Mouse (Mus musculus): Measurements from ENCODE around the gene Def8. TPM values are rescaled to one million over a fixed set of nuclear protein-coding genes. Genes with fewer than 3 reads are reported as not detected.

The Def8 gene
- polyA plus RNA-seq, 1 experiment from 2014 or later: 33.4 TPM

GRCm38 (mm10) chr8:123441788-123442187, 18.5 kb downstream of the Def8 start:
- Histone ChIP-seq H3K4me1 (replicated peaks; ENCODE audit: insufficient read depth, low read length) (peaks cover 8% of the 10 kb centered on the region; the same call in 1 of the 2 replicates), H3K4me3 (replicated peaks; ENCODE audit: low read depth, low read length) (no peak overlapping the region), H3K9ac (ENCODE audit: low read depth, low read length) (no peak overlapping the region), H3K9me3 (replicated peaks; ENCODE audit: low read length) (no peaks in the 10 kb centered on the region), H3K27ac (no peak overlapping the region), H3K4me2 (ENCODE audit: low read length) (no peak overlapping the region), H3K27me3 (ENCODE audit: insufficient read depth, low read length) (no peaks in the 10 kb centered on the region), H3K36me3 (ENCODE audit: insufficient read depth, low read length) (0 out of 2 replicates have a peak, but pooled peaks cover under 1% of the 10 kb centered on the region)
- DNase-seq (ENCODE audit: low spot score): no peak
- no peak for ATAC-seq (replicated peaks; ENCODE audit: low FRiP score, low read depth)
- TF ChIP-seq CTCF (IDR thresholded peaks at IDR 0.05; ENCODE audit: low read depth): no peak
- 93% methylated on average over 2 of the region's 2 CpGs for WGBS

- Histone ChIP-seq H3K9me3 (replicated peaks; ENCODE audit: low read length) (no peaks in the 10 kb centered on the region), H3K27me3 (ENCODE audit: insufficient read depth, low read length) (no peaks in the 10 kb centered on the region), H3K4me1 (replicated peaks; ENCODE audit: insufficient read depth, low read length) (peaks cover 8% of the 10 kb centered on the region; the same call in 1 of the 2 replicates), H3K4me3 (replicated peaks; ENCODE audit: low read depth, low read length) (no peak overlapping the region), H3K9ac (ENCODE audit: low read depth, low read length) (no peak overlapping the region), H3K27ac (no peak overlapping the region), H3K36me3 (ENCODE audit: insufficient read depth, low read length) (0 out of 2 replicates have a peak, but pooled peaks cover 3% of the 10 kb centered on the region), H3K4me2 (ENCODE audit: low read length) (peak overlapping the region; percentile 74; the same call in 1 of the 2 replicates)
- 89% methylated on average over 5 of the region's 5 CpGs for WGBS
- TF ChIP-seq CTCF (IDR thresholded peaks at IDR 0.05; ENCODE audit: low read depth): no peak
- ATAC-seq (replicated peaks; ENCODE audit: low FRiP score, low read depth): no peak
- DNase-seq (ENCODE audit: low spot score): no peak
Measured at GRCm38 (mm10) chr8:123442351-123442750, 19.0 kb downstream of the Def8 start.

GRCm38 (mm10) chr8:123442871-123443575, 19.7 kb downstream of the Def8 start:
- H3K27ac ChIP-seq: peak overlapping the region; percentile 60
- under 1% methylated on average over 41 of the region's 41 CpGs for WGBS

GRCm38 (mm10) chr8:123443576-123443921, 20.2 kb downstream of the Def8 start:
- Histone ChIP-seq H3K4me1 (replicated peaks; ENCODE audit: insufficient read depth, low read length) (peaks cover 8% of the 10 kb centered on the region; the same call in 1 of the 2 replicates), H3K9ac (ENCODE audit: low read depth, low read length) (peak overlapping the region; percentile 72), H3K9me3 (replicated peaks; ENCODE audit: low read length) (no peaks in the 10 kb centered on the region), H3K4me3 (replicated peaks; ENCODE audit: low read depth, low read length) (peak overlapping the region; percentile 55), H3K27me3 (ENCODE audit: insufficient read depth, low read length) (no peaks in the 10 kb centered on the region), H3K27ac (peak overlapping the region; percentile 60), H3K4me2 (ENCODE audit: low read length) (peak overlapping the region; percentile 74), H3K36me3 (ENCODE audit: insufficient read depth, low read length) (0 out of 2 replicates have a peak, but pooled peaks cover 3% of the 10 kb centered on the region)
- ATAC-seq (replicated peaks; ENCODE audit: low FRiP score, low read depth): peak; percentile 50
- 19% methylated on average over 4 of the region's 4 CpGs for WGBS
- TF ChIP-seq CTCF (IDR thresholded peaks at IDR 0.05; ENCODE audit: low read depth): no peak
- peak; percentile 44 for DNase-seq (ENCODE audit: low spot score)

More at GRCm38 (mm10) chr8:123442871-123443575, 19.7 kb downstream of the Def8 start:
- ATAC-seq (replicated peaks; ENCODE audit: low FRiP score, low read depth) (peak; percentile 92), DNase-seq (ENCODE audit: low spot score) (peak; percentile 91)
- H3K27me3 ChIP-seq (ENCODE audit: insufficient read depth, low read length): no peaks in the 10 kb centered on the region
- peak; percentile 76 for TF ChIP-seq CTCF (IDR thresholded peaks at IDR 0.05; ENCODE audit: low read depth)
- peak overlapping the region; percentile 55 for H3K4me3 ChIP-seq (replicated peaks; ENCODE audit: low read depth, low read length)
- peak overlapping the region; percentile 72 for H3K9ac ChIP-seq (ENCODE audit: low read depth, low read length)
- H3K4me1 ChIP-seq (replicated peaks; ENCODE audit: insufficient read depth, low read length): peaks cover 8% of the 10 kb centered on the region; the same call in 1 of the 2 replicates
- H3K4me2 ChIP-seq (ENCODE audit: low read length): peak overlapping the region; percentile 74
- 0 out of 2 replicates have a peak, but pooled peaks cover 3% of the 10 kb centered on the region for H3K36me3 ChIP-seq (ENCODE audit: insufficient read depth, low read length)
- no peaks in the 10 kb centered on the region for H3K9me3 ChIP-seq (replicated peaks; ENCODE audit: low read length)

- Histone ChIP-seq H3K4me3 (replicated peaks; ENCODE audit: low read depth, low read length) (no peak overlapping the region), H3K36me3 (ENCODE audit: insufficient read depth, low read length) (0 out of 2 replicates have a peak, but pooled peaks cover 3% of the 10 kb centered on the region), H3K9ac (ENCODE audit: low read depth, low read length) (no peak overlapping the region), H3K9me3 (replicated peaks; ENCODE audit: low read length) (no peaks in the 10 kb centered on the region), H3K27ac (peak overlapping the region; percentile 14; the same call in 1 of the 2 replicates), H3K27me3 (ENCODE audit: insufficient read depth, low read length) (no peaks in the 10 kb centered on the region), H3K4me1 (replicated peaks; ENCODE audit: insufficient read depth, low read length) (peaks cover 8% of the 10 kb centered on the region; the same call in 1 of the 2 replicates), H3K4me2 (ENCODE audit: low read length) (peak overlapping the region; percentile 74; the same call in 1 of the 2 replicates)
- DNase-seq (ENCODE audit: low spot score) (no peak), ATAC-seq (replicated peaks; ENCODE audit: low FRiP score, low read depth) (no peak)
- TF ChIP-seq CTCF (IDR thresholded peaks at IDR 0.05; ENCODE audit: low read depth): no peak
- 81% methylated on average over 6 of the region's 6 CpGs for WGBS
Measured at GRCm38 (mm10) chr8:123444131-123444530, 20.8 kb downstream of the Def8 start.

GRCm38 (mm10) chr8:123445981-123446380, 22.7 kb downstream of the Def8 start:
- 87% methylated on average over 10 of the region's 10 CpGs for WGBS
- no peaks in the 10 kb centered on the region for H3K9me3 ChIP-seq (replicated peaks; ENCODE audit: low read length)
- DNase-seq (ENCODE audit: low spot score): no peak

More at GRCm38 (mm10) chr8:123445981-123446380, 22.7 kb downstream of the Def8 start:
- Histone ChIP-seq H3K4me2 (ENCODE audit: low read length) (no peak overlapping the region), H3K4me1 (replicated peaks; ENCODE audit: insufficient read depth, low read length) (peaks cover 8% of the 10 kb centered on the region; the same call in 1 of the 2 replicates), H3K9ac (ENCODE audit: low read depth, low read length) (no peak overlapping the region), H3K36me3 (ENCODE audit: insufficient read depth, low read length) (0 out of 2 replicates have a peak, but pooled peaks cover 9% of the 10 kb centered on the region), H3K27me3 (ENCODE audit: insufficient read depth, low read length) (no peaks in the 10 kb centered on the region), H3K4me3 (replicated peaks; ENCODE audit: low read depth, low read length) (no peak overlapping the region), H3K27ac (no peak overlapping the region)
- TF ChIP-seq CTCF (IDR thresholded peaks at IDR 0.05; ENCODE audit: low read depth): no peak
- no peak for ATAC-seq (replicated peaks; ENCODE audit: low FRiP score, low read depth)

Data from kidney, postnatal 0 days (tissue).